Mouse (Mus musculus): Measurements from ENCODE around the gene Zcchc2. TPM values are rescaled to one million over a fixed set of nuclear protein-coding genes. Genes with fewer than 3 reads are reported as not detected.
A peak's percentile ranks its signal among the peaks of the same experiment; 100 is the strongest.

Gene Zcchc2
- polyA plus RNA-seq, 2 experiments from 2014 or later = 7.3 to 8.8 TPM

DNA sequence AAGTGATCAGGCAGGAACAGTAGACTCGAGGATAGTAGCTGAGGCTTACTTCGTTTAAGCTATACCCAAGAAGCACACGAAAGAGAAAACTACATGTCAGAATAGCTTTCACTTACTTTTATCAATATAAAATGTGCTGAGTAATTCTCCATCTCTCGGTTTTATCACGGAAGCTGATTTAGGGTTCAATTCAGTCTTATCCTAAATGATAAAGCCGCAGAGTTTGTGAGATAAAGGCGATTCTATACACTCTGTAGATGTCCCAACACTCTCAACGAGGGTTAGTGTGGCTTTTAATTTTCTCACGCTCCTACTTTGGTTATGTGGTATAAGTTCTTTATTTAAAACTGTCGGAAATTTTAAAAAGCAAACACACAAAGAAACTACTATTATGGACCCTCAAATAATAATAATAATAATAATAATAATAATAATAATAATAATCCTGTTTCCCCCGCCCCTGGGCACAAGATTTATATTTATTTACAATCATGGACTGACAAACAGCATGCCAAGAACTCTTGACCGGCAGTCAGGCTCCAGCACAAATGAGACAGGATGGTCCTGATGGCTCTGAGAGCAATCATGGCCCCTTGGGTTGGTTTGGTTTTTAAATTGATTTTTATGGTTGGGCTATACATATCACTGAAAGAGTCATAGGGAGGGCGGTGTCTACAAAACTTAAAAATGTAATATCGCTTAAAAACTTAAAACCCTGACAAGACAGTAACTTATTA is 1.1 kb upstream of the Zcchc2 start:
- ATAC-seq = no peak

DNA sequence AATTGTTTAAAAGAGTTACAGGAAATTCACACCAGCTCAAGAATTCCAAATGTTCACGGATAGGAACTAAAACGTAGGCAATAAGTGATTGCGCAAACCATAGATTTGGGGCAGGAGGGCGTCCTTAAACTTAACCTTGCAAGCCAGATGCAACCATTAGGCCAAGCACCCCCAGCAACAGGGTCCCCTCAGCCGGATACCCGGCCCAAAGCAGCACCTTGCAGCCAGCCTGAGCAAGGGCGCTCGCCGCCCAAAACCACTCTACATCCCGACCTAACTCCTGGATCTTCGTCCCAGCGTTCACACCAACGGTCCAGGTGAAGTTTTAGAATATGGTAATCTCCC is 594 bp upstream of the Zcchc2 start:
- ATAC-seq = peak; percentile 2

DNA sequence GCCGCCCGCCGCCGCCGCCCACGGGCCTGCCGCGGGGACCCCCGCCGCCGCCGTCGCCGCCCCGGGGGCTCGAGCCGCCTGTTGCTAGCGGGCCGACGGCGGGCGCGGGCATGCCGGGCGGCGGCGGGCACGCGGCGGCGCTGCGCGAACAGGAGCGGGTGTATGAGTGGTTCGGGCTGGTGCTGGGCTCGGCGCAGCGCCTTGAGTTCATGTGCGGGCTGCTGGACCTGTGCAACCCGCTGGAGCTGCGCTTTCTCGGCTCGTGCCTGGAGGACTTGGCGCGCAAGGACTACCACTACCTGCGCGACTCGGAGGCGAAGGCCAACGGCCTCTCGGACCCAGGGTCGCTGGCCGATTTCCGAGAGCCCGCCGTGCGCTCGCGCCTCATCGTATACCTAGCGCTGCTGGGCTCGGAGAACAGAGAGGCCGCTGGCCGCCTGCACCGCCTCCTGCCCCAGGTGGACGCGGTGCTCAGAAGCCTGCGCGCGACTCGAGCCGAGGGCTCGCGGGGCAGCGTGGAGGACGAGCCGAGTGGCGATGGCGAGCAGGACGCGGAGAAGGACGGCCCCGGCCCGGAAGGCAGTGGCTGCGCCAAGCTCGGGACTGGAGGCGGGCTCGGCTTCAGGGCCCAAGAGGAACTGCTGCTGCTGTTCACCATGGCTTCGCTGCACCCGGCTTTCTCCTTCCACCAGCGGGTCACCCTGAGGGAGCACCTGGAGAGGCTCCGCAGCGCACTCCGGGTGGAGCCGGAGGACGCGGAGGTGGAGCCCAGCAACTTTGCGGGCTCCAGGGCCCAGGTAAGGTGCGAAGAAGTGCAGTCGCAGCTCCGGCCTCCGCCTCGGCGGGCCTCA is 930 bp downstream of the Zcchc2 start:
- ATAC-seq = peak; percentile 21

DNA sequence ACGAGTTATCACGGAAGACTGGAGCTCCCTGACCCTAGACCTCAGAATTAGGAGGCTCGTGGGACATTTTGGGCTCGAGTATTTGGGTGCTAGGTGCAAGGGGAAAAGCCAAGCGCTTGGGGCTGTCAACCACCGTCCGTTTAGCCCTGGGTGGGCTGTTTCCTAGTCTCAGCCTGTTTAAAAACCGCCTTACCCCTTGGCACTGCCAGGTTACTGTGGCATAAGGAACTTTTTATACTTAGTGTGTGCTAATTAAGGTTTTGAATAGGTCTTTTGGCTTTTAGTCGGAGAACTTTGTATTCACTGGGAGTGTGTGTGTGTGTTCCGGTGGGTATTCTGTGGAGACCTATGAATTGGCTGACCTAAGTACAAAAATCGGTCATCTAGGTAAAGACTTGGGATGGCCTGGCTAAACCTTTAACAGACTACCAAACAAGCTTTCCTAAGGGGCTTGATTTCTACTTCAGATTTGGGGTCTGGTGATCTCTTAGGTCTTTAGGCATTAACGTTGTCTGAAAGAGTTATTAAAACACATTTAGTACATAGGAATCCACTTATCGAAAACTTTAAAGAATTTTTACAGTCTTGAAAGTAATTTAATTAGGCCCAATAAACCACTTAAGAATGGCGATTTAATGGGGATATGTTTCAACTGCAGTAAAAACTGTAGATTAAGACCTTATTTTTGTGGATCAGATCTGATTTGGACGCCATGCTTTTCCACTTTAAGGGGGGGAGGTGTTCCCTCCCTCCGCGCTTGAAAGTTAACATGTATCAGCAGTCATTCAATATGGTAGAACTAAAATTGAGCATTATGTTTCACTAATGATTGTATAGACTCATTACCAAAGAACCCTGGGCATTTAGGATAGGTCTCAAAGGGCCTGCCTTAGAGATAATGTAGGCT is 2.0 kb downstream of the Zcchc2 start:
- ATAC-seq = no peak

DNA sequence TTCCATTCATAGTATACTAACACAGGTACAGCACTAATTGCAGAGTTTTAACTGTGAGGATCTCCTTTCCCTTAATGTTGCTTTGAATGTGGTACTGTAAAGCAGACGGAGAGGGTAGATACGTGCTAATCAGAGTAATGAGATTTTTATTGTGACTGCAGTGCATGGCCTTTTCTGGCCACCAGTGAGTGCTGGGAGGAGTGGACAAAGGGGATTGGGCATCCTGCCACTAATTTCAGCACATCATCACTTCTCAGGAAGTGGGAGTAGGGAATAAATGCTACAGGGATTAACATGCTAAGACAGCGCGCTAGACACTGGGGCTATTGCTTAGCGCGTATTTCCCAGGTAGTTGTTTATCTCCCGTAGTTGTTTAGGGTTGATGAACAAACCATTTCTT is 3.0 kb downstream of the Zcchc2 start:
- ATAC-seq = no peak

DNA sequence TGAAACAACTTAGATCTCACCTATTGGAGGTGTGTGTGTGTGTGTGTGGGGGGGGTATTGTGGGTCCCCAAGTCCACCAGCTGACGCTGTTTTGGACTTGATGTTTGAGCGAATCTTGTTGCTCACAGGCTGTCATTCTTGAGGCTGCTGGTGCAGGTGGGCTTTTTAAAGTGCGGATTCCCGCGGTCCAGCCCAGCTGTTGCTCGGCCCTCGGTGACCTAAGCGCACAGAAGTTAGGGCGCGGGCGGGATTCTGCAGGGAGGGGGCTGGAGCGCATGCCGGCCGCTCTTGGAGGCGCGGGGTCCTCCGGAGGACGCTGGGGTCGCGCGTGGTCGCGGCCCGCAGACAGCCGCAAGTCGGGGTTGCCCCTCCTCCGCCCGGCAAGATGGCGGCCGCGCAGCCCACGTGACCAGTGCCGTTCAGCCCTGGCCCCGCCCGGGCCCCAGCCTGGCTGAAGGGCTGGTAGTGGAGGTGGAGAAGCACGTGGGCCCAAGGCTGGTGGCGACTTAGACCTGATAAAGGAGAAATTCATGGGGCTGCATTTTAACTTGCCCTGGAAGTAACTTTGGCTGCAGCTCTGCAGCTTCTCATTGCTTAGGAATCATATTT is 3.5 kb downstream of the Zcchc2 start:
- peak; percentile 38 for ATAC-seq

DNA sequence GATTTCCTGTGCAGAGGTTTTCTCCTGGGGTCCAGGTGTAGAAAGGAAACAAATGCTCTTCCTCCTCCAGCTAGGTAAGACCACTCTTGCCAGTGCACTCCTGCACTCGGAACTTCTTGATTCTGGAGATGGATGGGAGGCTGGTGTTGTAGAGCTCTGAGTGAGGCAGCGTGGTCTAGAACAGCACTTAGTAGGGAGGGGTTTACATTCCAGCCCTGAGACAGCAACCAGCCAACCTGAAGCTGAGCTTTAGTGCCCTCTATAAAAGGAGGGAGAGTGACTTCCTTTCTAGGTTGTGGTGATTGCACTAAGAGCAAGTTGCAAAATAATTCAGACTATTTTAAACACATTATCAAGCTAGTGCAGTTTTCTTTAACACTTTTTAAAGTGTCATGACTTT is 5.8 kb downstream of the Zcchc2 start:
- ATAC-seq = no peak

DNA sequence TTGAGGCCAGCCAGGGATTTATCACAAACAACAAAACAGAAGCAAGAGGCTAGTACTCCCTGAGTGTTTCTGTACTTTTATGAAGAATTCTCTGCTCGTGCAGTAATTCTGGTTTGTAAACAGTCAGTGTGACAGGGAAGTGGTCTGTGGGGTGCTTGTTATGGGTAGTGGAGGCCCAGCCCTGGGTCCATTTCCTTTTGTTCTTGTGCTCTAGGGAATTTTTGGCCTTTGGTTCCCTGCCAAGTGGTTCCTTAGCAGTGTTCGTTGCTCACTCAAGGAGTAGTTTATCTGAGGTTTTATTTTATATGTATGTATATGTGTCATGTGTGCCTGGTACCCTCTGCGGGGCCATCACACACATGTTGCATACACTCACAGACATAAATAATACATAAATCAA is 7.1 kb downstream of the Zcchc2 start:
- no peak for ATAC-seq

DNA sequence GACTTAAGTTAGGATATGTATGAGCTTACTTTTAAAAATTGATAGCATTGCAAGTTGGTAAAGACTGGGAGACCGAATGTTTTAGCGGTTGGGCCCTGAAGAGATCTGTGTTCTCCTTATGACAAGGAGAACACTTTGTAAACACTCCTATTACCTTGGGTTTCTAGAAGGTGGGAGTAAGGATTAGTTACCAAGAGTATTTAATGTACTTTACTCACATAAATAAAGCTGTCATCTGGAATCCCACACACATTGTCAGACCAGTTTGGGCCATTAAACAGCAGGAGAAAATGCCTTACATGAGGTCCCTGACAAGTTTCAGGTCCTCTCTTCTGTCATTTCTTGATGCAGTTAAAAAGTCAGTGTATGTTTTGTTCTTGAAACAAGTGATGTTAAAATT is 9.6 kb downstream of the Zcchc2 start:
- no peak for ATAC-seq

DNA sequence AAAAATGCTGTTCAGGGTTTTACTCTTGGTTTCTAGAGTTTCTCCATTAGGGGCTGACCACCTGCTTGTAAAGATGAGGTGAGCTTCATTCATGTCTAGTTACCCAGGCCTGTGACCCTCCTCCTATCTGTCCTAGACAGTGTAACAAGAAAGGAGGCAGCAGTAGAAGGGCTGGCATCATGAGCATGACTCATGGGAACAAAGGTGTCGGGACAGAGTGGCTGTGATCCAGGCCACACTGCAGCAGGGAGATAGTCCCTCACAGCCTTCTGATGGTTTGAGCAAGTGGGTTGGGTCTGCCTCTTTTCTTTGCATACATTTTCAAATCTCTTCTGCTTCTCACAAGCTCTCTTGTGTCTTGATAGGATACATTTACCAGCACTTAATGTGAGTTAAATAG is 17.4 kb downstream of the Zcchc2 start:
- ATAC-seq = no peak

DNA sequence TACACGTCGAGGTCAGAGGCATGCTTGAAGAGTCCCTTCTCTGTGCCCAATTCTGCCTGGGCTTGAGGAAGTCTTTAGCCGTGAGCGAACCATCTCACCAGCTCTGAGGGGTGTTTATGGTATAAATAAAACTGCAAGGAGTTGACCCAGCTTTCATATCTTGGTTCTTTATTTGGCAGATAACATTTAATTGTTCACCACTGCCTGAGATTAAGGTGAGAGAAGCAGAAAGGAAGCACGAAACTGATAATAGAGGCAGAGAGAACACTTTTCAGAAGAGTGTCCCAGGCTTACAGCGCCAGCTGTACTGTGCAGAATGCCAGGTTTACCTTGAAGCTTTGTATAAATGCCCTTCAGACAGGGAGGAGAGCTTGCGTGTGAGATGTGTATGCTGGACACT is 20.9 kb downstream of the Zcchc2 start:
- ATAC-seq = no peak

DNA sequence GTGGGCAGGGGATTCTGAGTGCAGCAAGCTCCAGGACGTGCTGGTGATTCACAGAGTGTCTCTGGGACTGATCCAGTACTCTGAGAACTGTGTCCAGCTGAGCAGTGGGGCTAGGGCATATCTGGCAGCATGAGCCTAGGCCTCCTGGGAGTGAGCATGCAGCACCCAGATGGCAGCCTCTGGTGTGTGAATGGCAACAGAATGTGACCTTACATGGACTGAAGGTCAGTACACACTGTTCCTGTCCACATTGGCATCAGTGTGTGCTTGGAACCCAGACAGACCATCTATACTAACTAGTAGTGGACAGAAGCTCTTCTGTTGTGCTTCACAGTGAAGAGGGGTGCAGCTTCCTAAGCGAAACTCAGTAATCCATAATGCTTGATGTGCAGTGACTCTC is 23.6 kb downstream of the Zcchc2 start:
- ATAC-seq = no peak

DNA sequence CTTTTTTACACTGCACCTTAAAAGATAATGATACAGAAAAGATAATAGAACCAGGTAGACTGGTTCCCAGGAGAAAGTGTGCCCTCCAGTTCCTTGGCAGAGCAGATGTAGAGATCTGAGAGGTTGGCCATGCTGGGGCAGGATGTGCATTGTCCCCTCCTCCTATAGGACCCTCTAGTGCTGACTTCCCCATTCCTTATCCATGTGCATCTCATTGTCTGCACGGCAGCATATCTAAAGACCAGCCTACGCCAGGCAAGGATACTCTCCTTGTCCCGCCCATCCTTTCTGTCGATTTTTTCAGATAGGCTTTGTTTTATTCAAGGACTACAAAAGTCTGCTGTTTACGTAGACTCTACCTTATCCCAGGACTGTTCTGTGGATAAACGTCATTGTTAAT is 26.1 kb downstream of the Zcchc2 start:
- ATAC-seq = no peak

DNA sequence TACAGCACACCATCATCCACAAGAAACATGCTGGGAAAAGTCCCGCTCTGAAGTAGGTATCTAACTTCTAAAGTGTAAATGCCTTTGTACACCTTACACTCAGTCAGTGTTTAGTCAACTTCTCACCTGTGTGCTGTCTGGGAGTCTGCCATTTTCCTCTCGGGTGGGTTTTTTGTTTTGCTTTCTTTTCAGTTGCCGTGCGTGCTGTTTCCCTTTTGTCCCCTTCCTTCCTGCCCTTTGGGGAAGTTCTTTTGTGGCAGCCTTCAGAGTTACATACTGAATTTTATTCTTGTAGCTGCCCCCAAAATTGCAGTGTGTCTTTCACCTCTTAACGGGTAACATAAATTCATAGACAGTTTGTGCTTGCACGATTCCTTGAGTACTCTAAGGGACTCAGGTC is 29.6 kb downstream of the Zcchc2 start:
- ATAC-seq = no peak

DNA sequence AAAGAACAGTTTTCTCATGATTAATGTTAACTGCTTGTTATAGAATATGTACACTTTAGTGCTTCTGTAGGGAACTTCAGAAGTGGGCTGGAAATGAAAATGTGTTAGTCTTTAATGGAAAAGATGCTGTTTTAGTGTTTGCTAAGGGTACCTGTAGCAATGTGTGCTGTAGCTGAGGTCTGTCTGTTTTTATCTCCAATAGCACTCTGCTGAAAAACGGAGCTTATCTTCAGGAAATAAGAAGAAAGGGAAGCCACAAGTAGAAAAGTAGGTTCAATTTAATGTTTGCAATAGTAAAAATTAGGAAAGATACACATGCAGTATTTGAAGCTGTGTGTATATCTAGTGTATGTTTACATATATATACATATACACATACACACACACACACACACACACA is 32.8 kb downstream of the Zcchc2 start:
- no peak for ATAC-seq

DNA sequence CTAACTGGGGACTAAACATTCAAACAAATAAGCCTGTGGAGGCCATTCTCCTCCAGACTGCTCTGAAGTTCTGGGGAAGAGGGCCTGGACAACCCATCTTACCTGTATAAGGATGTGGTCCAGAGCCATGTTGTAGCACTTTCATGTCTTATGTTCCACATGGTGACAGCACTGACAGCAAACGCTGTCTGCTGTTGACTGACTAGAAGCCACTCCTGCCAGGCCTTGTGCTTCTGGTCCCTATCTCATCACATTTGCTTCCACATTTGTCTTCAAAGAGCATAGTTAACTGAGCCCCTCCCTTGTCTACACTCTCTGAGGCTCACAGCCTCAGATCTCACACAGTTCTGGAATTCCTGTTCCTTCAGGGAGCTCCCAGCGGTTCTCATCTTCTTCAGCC is 34.0 kb downstream of the Zcchc2 start:
- no peak for ATAC-seq

DNA sequence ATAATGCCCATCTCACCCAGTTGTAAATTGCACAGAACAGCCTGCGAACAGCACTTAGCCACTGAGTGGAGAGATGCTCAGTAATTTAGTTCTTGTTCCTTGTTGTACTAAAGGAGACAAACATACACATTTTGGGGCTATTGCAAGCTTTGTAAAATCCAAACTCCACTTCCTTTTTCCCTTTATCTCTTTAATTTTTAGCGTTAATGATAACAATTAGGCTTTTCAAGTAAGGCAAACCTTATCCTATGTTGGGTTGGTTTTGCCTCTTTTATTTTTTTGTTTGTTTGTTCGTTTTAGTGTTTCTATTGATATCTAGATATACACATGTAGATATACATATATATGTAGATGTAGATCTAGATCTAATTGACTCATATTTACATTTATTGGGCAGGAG is 34.6 kb downstream of the Zcchc2 start:
- ATAC-seq = no peak

DNA sequence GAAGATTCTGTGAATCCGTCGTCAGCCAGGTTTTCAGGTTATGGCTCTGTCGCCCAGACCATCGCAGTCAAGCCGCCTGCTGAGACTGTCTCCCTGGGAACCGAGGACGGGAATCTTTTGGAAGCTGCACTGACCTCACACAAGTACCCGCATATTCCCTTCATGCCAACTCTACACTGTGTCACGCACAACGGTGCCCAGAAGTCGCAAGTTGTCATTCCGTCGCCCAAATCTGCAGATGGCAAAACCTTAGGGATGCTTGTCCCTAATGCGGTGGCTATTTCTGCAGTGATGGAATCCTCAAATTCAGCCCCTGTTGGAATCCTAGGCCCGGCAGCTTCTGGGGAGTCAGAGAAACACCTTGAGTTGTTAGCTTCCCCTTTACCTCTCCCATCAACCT is 39.6 kb downstream of the Zcchc2 start:
- ATAC-seq = no peak

DNA sequence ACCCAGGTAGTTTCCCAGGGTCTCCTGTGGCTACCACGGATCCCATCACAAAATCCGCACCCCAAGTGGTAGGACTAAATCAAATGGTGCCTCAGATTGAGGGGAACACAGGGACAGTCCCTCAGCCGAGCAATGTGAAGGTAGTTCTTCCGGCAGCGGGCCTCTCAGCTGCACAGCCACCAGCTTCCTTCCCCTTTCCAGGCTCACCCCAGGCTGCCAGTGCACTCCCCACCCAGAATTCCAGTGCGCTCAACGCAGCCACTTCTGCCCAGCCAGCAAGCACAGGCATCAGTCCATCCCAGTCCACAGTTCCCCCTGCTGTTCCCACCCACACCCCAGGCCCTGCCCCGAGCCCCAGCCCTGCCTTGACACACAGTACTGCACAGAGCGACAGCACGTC is 40.1 kb downstream of the Zcchc2 start:
- no peak for ATAC-seq

DNA sequence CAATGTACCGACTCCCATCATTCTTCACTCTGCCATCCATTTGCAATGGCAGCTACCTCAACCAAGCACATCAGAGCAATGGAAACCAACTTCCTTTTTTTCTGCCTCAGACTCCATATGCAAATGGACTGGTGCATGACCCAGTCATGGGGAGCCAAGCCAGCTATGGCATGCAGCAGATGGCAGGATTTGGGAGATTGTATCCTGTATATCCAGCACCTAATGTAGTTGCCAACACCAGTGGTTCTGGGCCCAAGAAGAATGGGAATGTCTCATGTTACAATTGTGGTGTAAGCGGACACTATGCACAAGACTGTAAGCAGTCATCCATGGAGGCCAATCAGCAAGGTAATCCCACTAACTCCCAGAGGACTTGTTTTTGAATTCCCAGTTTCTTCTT is 40.7 kb downstream of the Zcchc2 start:
- no peak for ATAC-seq

DNA sequence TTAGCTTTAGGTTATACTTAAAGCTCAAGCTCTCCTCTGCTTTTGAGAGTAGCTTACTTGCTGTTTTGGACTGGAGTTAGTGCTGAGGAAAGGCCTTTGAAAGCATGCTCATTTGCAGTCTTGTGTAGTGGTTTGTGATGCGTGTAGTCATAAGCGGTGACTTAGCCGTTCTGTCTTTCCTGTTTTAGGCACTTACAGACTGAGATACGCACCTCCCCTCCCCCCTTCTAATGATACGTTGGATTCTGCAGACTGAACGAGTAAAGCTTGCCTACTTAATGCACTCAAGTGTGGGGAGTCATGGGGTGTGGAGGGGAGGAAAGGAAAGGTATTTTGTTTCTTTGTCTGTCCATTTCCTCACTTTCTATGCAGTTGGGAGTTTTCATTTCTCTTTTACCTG is 41.7 kb downstream of the Zcchc2 start:
- ATAC-seq = peak; percentile 22

DNA sequence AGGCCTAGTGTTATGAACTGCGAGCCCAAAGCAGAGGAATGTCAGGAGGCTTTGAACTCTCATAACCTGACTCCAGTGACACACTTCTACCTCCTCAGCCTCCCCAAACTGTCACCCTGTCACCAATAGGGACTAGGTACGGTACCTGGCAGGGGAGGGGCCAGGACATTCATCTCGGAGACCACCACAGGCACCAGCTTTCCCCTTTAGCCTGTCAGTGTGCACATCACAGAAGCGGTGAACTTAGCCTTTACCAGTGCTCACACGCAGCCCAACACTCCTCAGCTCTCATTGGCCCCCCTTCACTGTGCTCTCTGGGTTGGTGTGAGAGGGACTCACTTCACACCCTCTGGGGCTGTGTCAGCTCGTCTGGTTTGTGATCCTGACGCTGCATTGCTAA is 44.6 kb downstream of the Zcchc2 start:
- no peak for ATAC-seq
